Mouse (Mus musculus) layer of hippocampus, adult 9-10 months (tissue): Measurements from ENCODE around the gene Fars2.
A peak's percentile ranks its signal among the peaks of the same experiment; 100 is the strongest.

Experiments used
- DNase-seq: peaks from one replicate; pipeline ENCODE4 v3.0.0; 2022; ENCODE audit warnings: low spot score

Fars2 gene

DNA sequence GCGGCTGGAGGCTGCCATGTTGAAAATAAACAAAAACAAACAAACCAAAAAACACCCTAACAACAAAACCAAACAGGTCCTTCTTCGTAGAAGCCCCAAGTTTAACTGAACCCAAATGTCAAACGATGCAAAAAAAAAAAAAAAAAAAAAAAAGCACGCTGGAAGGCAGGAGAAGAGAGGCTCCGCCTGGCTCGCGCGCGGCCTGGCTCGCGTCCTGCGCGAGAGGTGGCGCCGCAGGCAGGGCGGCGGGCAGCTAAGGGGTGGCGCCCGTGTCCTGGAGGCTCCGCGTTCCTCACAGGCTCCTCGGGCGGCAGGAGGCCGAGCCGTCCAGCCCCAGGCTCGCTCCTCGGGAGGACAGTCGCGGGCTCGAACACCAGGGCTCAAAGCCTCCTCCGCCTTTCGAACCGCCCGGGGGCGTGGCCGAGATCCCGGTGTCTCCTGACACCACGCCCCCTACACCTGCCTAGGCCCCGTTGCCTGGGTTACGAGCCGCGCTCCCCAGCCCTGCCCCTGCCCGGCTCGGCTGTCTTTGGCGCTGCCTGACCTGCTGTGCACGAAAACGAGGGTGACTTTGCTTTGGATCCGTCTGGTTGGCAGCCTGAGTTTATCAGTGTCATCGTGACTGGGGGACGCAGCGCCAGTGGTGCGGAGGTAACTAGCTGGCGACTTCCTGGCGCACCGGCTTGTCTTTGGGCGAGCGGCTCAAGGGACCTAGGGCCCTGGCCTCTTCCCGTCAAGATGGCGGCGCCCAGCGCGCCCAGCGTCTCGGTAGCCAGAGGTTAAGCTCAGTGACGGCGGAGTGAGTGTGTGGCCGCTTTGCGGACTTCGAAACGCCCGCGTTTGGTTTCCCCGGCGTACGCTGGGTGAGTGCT, at the start of gene Fars2, which contains the start of gene Lyrm4:
Gene Fars2 (plus strand): TSS at position 270 of the 872 bp plus-strand sequence.
Gene Lyrm4 (minus strand): TSS at position 384 of the 872 bp plus-strand sequence.
- peak; percentile 93 for DNase-seq

DNA sequence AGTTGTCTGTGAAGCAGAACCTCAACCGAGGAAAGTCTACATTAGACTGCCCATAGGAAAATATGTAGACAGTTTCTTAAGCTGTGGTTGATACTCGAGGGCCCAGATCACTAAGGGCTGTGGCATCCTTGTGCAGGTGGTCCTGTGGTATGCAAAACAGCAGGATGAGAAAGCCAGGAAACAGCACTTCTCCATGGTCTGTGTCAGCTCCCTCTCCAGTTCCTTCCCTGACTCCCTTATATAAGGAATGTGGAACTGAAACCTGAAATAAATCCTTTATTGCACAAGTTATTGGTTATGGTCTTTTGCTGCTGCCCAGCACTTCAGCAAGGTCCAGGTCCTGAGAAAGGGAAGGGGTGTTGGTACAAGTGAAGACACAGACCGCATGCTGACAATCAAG, 42.7 kb upstream of the Fars2 start:
- no peak for DNase-seq

DNA sequence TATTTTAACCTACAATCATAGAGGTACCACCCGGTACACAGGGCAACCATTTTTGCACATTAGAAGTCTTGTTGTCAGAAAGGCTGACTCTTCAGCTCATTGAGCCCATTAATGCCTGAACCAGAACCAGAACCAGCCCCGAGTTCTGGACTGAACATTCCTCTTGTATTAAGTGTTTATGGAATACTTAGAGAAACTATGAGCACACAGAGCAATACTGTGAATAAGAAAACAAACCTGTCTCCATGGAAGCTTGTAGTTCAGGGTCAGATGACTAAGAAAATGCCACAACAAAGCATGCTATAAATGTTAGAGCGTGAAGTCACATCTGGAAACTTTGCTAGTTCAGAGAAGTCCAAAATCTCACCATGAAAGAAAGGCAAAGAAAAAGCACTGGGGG, 35.6 kb upstream of the Fars2 start:
- no peak for DNase-seq

DNA sequence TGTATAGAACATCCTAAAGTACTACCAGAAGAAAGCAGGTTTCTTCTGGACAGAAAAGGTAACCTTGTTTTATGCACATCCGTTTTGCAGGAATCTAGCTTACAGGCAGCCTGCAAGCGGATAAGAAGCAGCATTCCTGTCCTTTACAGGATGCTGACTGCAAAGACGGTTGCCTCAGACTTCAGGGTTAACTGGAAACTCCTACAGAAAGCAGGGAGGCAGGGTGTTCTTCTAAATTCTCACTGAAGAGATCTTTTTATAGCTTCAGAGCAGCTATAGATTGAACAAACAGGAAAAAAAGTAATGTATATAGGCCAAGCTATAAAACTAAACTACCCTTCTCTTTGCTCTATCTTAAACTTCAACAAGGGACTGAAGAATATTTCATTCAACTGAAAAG, 32.5 kb upstream of the Fars2 start:
- DNase-seq = no peak

GRCm38 (mm10) chr13:36085971-36086370, 31.2 kb upstream of the Fars2 start:
- DNase-seq = no peak

DNA sequence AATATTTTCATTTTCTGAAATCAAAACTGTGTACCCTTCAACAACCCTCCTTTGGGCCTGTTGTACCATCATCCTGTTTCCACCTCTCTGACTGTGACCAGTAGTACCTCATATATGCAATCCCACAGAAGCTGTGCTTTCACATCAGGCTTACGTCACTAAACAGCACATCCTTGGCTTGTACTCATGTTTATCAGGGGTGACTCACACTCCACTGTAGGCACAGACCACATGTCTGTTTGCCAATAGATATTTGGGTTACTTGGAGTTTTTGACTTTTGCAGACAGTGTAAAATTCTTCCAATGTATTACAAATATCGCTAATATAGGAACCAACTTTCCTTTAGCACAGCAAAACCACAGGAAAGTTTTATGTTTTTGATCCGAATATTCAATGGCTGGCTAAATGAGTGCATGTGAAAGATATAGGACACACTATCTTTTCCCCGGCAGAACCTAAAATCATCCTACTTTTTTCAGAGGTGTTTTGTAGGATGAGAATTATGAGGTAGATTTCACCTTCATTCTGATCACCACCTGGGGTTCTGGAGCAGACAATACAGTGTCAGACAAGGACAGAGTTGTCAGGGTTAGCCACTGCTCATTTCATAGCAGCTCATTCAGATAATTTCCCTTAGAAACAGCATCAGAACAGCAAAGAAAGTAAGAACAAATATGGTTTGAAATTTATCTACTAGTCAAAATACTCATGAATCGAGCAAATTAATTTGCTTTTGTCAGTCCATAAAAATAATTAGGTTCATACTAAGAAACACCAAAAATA, 30.4 kb upstream of the Fars2 start:
- no peak for DNase-seq

DNA sequence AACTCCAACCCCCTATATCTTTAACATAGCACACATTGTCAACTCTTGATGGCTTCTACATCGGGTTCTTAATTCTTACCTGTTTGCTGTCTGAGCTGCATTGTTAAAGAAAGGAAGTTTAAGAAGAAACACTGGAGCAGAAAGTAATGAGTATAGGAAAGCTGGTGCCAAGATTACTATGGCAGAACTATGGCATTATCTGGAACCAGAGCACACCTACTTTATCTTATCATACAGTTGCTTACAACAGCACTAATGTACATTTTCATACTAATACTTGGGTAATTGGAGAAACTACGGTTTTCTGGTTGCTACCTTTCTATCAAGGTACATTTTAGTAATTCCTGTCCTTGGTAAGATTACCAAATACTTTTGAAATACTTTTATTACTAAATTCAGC, 29.8 kb upstream of the Fars2 start:
- no peak for DNase-seq

GRCm38 (mm10) chr13:36088168-36088567, 29.0 kb upstream of the Fars2 start:
- DNase-seq = no peak

DNA sequence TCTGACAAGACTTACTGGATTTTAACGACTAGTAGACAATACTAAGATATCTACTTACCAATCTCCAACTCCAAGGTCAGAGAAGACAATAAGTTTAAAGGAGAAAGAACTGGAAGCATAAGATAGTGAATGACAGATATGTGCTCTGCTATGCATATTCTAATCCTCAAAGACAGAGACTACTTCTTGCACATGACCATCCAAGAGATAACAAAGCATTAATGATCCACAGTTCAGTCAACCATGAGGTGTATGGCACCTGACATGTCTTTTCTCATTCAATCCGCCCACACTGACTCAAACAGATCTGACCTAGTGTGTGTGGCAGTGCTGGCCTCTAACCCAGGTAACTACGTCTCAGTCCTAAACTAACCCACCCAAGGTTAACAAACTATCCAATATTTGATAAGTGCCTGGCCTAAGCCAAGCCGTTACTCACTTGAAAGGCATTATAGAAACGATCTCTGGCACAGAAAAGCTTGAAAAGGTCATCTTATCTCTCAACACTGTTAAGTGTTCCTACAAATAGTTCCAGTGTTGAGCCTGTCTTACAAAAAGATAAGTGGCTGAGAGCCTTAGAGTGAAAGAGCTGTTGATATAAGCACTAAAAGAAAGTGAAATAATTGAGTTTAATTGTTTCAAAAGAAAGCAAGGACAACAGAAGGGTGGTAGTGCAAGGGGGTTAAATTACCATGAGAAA, 20.4 kb upstream of the Fars2 start:
- no peak for DNase-seq

- DNase-seq = no peak
Observed at GRCm38 (mm10) chr13:36105591-36105990, 11.6 kb upstream of the Fars2 start.

GRCm38 (mm10) chr13:36108528-36108927, 8.7 kb upstream of the Fars2 start:
- DNase-seq = no peak

GRCm38 (mm10) chr13:36111331-36111730, 5.9 kb upstream of the Fars2 start:
- no peak for DNase-seq

DNA sequence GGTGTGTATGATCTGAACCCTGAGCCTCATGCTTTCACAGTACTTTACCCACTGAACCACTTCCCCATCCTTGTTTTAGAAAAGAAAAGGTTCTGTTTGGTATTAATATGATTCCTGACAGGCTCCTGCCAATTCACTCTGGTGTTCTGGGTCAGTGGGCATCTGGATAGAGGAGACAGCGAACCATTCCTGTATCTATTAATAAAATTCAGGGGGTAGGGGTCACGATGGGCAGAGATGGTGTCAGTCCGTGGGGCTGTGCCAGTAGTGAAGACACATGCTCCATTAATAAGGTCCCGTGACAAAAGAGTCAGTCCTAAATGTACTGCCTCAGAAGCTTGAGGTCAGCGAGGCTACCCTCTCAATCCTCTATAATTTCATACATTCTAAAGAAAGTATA, 4.0 kb upstream of the Fars2 start:
- DNase-seq = no peak

DNA sequence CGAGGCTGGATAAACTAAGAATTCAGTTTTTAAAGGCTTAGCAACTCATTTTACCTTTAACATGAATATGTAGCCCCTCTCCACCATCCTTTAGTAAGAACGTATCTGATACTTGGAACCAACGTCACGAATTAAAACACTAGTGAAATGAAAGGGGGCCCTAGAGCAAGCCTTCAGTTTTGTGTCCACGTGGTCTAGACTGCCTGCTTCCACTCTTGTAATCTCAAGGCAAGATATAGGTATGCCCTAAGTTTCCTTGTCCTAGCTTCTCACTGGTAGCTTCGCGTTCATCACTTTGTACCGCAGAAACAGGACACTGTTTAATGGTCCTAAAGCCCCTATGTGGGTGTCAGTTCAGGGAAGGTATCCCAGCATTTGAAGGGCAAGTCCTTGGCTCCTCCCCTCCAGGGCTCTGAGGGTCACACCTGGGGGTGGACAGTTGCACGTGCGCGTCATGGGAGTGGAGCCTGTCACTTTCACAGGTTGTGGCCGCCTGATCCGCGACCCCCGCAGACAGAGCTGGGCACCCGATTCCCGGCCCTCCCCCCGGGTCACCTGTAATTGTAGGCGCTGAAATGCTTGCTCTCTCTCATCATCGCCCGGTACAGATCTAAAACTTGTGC, 581 bp upstream of the Fars2 start:
- DNase-seq = no peak

DNA sequence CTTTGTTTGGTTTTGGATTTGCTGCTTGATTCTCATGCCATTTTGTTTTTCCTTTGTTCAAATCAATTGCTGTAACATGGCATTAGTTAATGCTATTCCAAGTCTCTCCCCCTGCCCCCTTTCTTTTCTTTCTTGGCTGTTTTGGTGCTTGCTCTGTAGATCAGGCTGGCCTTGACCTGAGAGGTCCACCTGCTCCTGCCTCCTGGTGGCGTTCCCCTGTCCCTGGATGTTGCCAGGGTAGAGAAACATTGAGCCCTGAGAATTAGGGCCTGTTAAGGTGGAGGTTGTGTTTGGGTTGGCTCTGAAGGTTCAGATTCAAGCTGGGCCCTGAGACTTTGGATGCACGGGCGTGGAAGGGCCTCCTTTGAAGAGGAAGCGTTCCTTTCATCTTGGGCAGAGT, 2.5 kb downstream of the Fars2 start:
- no peak for DNase-seq

- DNase-seq = no peak
Observed at GRCm38 (mm10) chr13:36120606-36121005, 3.4 kb downstream of the Fars2 start.

DNA sequence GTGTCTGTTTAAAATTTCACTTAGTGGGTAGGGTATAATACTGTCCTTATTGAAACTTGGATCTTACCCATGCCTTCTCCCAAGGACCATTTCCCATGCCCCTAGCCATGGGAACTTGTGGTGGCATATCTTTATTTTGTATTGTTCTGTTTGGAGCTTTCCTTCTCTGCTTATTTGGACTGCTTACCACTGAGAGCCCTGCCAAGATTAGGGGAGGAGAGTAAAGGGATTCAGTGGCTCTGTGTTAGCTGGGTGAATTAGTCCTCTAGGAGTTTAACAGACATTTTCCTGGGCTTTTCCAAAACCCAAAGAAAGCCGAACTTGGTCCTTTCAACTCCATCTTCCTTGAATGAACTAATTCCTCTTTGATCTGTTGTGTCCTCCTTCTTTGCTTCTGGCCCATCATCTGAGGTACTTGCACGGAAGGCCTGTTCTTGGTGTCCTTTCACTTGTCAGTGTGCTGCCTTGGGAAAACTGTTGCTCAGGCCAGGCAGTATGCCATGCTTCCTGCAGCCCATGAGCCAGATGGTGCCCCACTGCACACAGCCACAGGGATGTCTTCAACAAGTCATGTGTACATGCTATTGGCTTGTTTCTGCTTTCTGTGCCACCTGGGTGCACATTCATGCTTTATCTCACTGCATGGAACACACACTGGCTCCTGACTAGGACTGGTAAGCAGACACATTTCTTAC, 12.3 kb downstream of the Fars2 start:
- DNase-seq = no peak

DNA sequence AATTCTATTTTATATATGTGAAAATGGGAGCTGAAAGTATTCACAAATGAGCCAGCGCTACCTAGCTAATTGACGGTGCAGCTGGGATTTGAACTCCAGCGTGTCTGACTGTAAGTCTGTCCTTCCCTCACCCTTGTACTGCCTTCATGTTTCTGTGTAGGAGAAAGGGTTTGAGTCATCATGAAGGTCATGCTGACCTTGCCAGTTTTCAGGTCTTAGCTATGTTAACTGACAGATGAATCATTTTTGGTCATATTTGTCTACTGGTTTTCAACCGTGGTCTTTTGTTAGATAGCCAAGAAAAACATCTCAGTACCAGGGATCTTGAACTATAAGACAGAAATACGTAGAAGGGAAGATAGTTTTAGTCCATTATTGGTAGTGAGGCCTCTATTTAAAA, 14.2 kb downstream of the Fars2 start:
- no peak for DNase-seq

- no peak for DNase-seq
Observed at GRCm38 (mm10) chr13:36131992-36132649, 14.9 kb downstream of the Fars2 start.

DNA sequence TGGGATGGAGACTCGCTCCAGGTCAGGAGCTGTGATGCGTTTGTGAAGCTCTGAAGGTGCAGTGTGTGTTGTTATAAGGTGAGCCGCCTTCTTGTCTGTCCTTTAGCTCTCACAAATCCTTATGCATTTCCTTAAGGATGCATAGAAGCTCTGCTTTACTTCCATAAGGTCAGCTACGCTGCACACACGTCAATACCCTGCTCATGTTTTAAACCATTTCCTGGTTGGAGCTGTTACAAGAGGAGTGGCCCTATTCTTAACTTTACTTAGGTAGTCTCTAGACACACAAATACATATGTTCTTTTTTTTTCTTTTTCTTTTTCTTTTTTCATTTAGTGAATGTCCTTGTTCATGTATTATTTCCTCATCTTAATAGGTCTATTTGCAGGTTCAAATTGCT, 22.5 kb downstream of the Fars2 start:
- DNase-seq = no peak
